Mouse (Mus musculus) erythroblast, embryonic 14.5 days (primary cell): Measurements from ENCODE around the gene Prune2.

Source experiments
- GATA1 ChIP-seq: IDR thresholded peaks from 2 replicates; pipeline ENCODE4 v1.6.1; 2012; ENCODE audit warnings: low read length, inconsistent platforms, mixed read lengths
- TAL1 ChIP-seq: IDR thresholded peaks from 3 replicates; pipeline ENCODE4 v1.6.1; 2012; ENCODE audit warnings: low read length, inconsistent platforms, mixed read lengths

GRCm38 (mm10) chr19:17240170-17241077 lies 284.5 kb downstream of the Prune2 start:
- TF ChIP-seq GATA1 (no peak), TAL1 (no peak)
